Mouse (Mus musculus) cerebellum, adult 2 months (tissue): ENCODE data around the gene 2700049A03Rik. TPM values are rescaled to one million over a fixed set of nuclear protein-coding genes. Genes with fewer than 3 reads are reported as not detected.

Experiments used
- DNase-seq, 2 experiments: peaks; one replicate each; pipeline ENCODE4 v3.0.0; 2021
- H3K27ac ChIP-seq: fragments of 200-500 bp; 2 replicates; pipeline ENCODE4 v1.5.1; 2012; ENCODE audit warnings: low read length, control low read depth, inconsistent platforms; ENCODE audit not compliant: insufficient read depth
- H3K27me3 ChIP-seq: fragments of 200-500 bp; 2 replicates; pipeline ENCODE4 v1.6.1; 2012; ENCODE audit warnings: inconsistent platforms, mild to moderate bottlenecking, low read length, moderate library complexity; ENCODE audit not compliant: control insufficient read depth, insufficient read depth
- H3K4me1 ChIP-seq: fragments of 200-500 bp; 2 replicates; pipeline ENCODE4 v1.6.1; 2011; ENCODE audit warnings: low read length; ENCODE audit not compliant: control insufficient read depth, insufficient read depth
- H3K4me3 ChIP-seq: fragments of 200-500 bp; replicated peaks from 2 replicates; pipeline ENCODE3; 2011; ENCODE audit warnings: mild to moderate bottlenecking, low read depth, low read length, control low read depth; ENCODE audit not compliant: insufficient read depth
- CTCF ChIP-seq: fragments of 200-500 bp; IDR thresholded peaks from 2 replicates; pipeline ENCODE4 v1.5.1; 2011; ENCODE audit warnings: low read depth, mild to moderate bottlenecking, control low read depth, low read length, moderate library complexity, borderline replicate concordance; ENCODE audit not compliant: insufficient read depth
- POLR2A ChIP-seq: fragments of 200-500 bp; IDR thresholded peaks from 2 replicates; pipeline ENCODE4 v1.6.1; 2011; ENCODE audit warnings: low read length, control low read depth, borderline replicate concordance; ENCODE audit not compliant: insufficient read depth
- WGBS: fragments of 180-500 bp; shearing (Covaris S2); methylation state at CpG from one replicate; pipeline ENCODE4 v1.1.7; 2018; 5-methylcytosine and 5-hydroxymethylcytosine counted together
- polyA plus RNA-seq: library from polyadenylated mRNA; depleted of rRNA; stranded (reverse); fragments of >200 nt; gene quantifications from 2 replicates; pipeline ENCODE4 v1.2.3, GENCODE M21; 2012

Gene 2700049A03Rik
- polyA plus RNA-seq, 1 experiment = 6.5 TPM

GRCm38 (mm10) chr12:71148801-71149200, 12.2 kb downstream of the 2700049A03Rik start:
- no peaks in the 10 kb centered on the region for H3K27me3 ChIP-seq
- no peak overlapping the region for H3K27ac ChIP-seq
- WGBS = 96% methylated on average over 9 of the region's 9 CpGs
- no peak overlapping the region for H3K4me3 ChIP-seq
- DNase-seq = no peak
- no peak for TF ChIP-seq CTCF
- no peak for TF ChIP-seq POLR2A
- H3K4me1 ChIP-seq = no peaks in the 10 kb centered on the region

GRCm38 (mm10) chr12:71149456-71149855, 12.8 kb downstream of the 2700049A03Rik start:
- WGBS = 77% methylated on average over 6 of the region's 6 CpGs
- Histone ChIP-seq H3K4me3 (no peak overlapping the region), H3K27ac (no peak overlapping the region), H3K27me3 (no peaks in the 10 kb centered on the region), H3K4me1 (no peaks in the 10 kb centered on the region)
- no peak for TF ChIP-seq POLR2A
- TF ChIP-seq CTCF = no peak
- DNase-seq = no peak

GRCm38 (mm10) chr12:71150167-71150566, 13.5 kb downstream of the 2700049A03Rik start:
- Histone ChIP-seq H3K4me3 (no peak overlapping the region), H3K27ac (no peak overlapping the region), H3K4me1 (no peaks in the 10 kb centered on the region), H3K27me3 (no peaks in the 10 kb centered on the region)
- no peak for DNase-seq
- WGBS = 96% methylated on average over 8 of the region's 8 CpGs
- no peak for TF ChIP-seq CTCF
- TF ChIP-seq POLR2A = no peak

GRCm38 (mm10) chr12:71154979-71155378, 18.3 kb downstream of the 2700049A03Rik start:
- TF ChIP-seq POLR2A (no peak), CTCF (no peak)
- H3K4me1 ChIP-seq = no peaks in the 10 kb centered on the region
- no peaks in the 10 kb centered on the region for H3K27me3 ChIP-seq
- WGBS = 96% methylated on average over 6 of the region's 6 CpGs
- H3K27ac ChIP-seq = no peak overlapping the region
- no peak overlapping the region for H3K4me3 ChIP-seq
- DNase-seq = no peak

GRCm38 (mm10) chr12:71157974-71158373, 21.3 kb downstream of the 2700049A03Rik start:
- TF ChIP-seq POLR2A (no peak), CTCF (no peak)
- no peak for DNase-seq
- Histone ChIP-seq H3K4me1 (no peaks in the 10 kb centered on the region), H3K27me3 (no peaks in the 10 kb centered on the region), H3K4me3 (no peak overlapping the region), H3K27ac (no peak overlapping the region)
- 91% methylated on average over 6 of the region's 6 CpGs for WGBS

GRCm38 (mm10) chr12:71164410-71164809, 27.8 kb downstream of the 2700049A03Rik start:
- Histone ChIP-seq H3K4me3 (no peak overlapping the region), H3K4me1 (no peaks in the 10 kb centered on the region), H3K27ac (no peak overlapping the region), H3K27me3 (no peaks in the 10 kb centered on the region)
- no peak for DNase-seq
- 97% methylated on average over 9 of the region's 9 CpGs for WGBS
- no peak for TF ChIP-seq POLR2A
- no peak for TF ChIP-seq CTCF

- no peaks in the 10 kb centered on the region for H3K4me1 ChIP-seq
- H3K27me3 ChIP-seq = no peaks in the 10 kb centered on the region
- no peak for DNase-seq
- 92% methylated on average over 1 of the region's 1 CpGs for WGBS
- TF ChIP-seq POLR2A = no peak
- no peak for TF ChIP-seq CTCF
- H3K4me3 ChIP-seq = no peak overlapping the region
- no peak overlapping the region for H3K27ac ChIP-seq
These were observed 33.3 kb downstream of the 2700049A03Rik start for GRCm38 (mm10) chr12:71169911-71170310.

- H3K27ac ChIP-seq = no peak overlapping the region
- no peak for DNase-seq
- TF ChIP-seq CTCF = no peak
- TF ChIP-seq POLR2A = no peak
- no peaks in the 10 kb centered on the region for H3K27me3 ChIP-seq
- 97% methylated on average over 3 of the region's 3 CpGs for WGBS
- H3K4me3 ChIP-seq = no peak overlapping the region
- H3K4me1 ChIP-seq = no peaks in the 10 kb centered on the region
These were observed 47.1 kb downstream of the 2700049A03Rik start for GRCm38 (mm10) chr12:71183736-71184135.
